Mouse (Mus musculus) 416B (cell line): ENCODE measurements around the gene Auts2.

Experiments used
- DNase-seq: peaks from one replicate; pipeline ENCODE4 v3.0.0; 2011; ENCODE audit warnings: low read depth

The Auts2 gene

DNA sequence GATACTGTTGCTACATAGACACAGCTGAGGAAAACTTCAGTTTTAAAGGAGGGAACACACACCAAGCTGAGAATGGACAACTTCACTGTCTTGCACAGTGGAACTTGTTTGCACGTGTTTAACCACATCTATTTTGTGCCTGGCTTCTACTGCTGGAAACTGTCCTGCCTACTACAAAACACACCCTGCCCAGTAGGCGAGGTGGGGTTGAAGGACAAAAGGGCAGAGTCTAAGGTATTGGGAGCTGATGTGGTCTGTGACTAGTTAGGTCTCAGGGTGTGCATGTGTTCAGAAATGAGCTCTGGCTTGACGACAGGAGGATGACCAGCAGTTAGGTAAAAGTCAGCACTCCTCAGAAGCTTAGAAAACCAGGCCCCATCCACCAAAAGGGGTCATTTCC, 636.8 kb downstream of the Auts2 start:
- no peak for DNase-seq

GRCm38 (mm10) chr5:131904478-131904877, 638.7 kb downstream of the Auts2 start:
- no peak for DNase-seq

- no peak for DNase-seq
These were observed 645.0 kb downstream of the Auts2 start for GRCm38 (mm10) chr5:131898048-131898638.

GRCm38 (mm10) chr5:131886636-131887035, 656.5 kb downstream of the Auts2 start:
- DNase-seq: no peak

GRCm38 (mm10) chr5:131876569-131876968, 666.6 kb downstream of the Auts2 start:
- no peak for DNase-seq

DNA sequence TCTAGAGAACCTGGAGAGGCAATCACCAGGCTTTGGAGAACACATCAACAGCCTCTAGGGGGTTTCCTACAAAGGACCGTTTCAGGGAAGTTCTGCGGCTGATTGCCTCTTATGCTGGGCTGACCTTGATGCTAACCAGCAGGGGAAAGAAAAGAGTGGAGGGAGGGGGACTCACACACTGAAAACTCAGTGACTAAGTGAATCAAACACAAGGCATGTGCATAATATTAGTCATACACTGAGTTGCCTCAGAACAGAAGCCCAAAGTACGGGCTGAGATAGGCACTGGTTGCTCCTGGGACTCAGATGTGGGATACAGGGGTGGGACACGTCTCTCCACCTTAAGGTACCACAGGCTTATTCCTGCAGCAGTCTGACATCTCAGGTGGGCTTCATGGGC, 667.2 kb downstream of the Auts2 start:
- no peak for DNase-seq

DNA sequence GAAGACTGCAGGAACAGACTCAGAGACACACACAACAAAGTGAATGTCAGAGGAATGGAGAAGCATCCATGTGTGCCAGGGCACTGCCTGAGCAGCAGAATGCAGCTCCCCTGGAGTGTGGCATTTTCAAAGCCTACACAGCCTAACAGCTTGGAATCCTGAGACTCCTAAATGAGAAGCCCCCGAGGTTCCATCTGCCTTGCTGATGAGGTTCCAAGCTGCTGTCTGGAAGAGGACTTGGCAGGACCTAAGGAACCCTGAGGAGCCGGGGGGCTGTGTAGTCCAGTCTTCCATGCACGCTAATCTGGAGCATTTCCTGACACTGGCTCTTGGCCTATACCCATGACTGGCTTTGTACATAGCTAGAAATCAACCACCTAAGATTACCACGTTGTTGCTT, 670.0 kb downstream of the Auts2 start:
- no peak for DNase-seq

- DNase-seq: no peak
These were observed 673.2 kb downstream of the Auts2 start for GRCm38 (mm10) chr5:131869711-131870499.

DNA sequence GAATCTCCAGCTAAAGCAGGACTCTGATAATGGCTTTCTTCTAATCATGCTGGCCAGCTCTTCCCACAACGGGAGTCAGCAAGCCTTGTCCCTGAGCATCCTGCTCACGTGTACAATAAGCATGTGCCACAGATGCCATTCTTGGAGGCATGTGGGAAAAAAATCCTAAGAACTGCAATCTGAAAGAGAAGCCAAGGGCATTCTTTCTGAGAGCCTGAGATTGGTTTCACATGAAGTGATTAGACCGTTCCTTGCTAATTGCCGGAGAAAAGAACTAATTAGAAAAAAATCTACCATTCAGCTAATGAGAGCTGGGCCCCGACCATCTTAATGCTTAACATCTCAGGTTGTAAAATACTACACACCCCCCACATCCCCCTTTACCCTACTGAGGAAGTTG, 677.9 kb downstream of the Auts2 start:
- no peak for DNase-seq

DNA sequence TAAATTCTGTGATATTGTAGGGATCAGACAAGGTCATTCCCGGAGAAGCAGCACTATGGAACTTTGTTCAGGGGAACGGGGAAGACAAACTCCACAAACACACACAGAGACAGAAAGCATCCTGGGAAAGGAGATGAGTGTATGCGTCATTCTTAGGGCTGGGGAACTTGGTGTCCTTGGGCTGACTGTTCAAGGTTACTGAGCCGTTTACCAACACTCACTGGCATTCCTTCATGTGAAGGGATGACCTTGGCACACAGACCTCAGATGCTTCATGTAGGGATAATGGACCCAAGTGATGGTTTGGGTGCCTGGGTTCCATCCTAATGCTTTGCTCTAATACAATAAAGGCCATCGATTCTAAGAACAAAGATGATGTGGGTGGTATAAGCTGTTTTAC, 685.2 kb downstream of the Auts2 start:
- DNase-seq: no peak

GRCm38 (mm10) chr5:131855358-131855757, 687.8 kb downstream of the Auts2 start:
- DNase-seq: no peak

DNA sequence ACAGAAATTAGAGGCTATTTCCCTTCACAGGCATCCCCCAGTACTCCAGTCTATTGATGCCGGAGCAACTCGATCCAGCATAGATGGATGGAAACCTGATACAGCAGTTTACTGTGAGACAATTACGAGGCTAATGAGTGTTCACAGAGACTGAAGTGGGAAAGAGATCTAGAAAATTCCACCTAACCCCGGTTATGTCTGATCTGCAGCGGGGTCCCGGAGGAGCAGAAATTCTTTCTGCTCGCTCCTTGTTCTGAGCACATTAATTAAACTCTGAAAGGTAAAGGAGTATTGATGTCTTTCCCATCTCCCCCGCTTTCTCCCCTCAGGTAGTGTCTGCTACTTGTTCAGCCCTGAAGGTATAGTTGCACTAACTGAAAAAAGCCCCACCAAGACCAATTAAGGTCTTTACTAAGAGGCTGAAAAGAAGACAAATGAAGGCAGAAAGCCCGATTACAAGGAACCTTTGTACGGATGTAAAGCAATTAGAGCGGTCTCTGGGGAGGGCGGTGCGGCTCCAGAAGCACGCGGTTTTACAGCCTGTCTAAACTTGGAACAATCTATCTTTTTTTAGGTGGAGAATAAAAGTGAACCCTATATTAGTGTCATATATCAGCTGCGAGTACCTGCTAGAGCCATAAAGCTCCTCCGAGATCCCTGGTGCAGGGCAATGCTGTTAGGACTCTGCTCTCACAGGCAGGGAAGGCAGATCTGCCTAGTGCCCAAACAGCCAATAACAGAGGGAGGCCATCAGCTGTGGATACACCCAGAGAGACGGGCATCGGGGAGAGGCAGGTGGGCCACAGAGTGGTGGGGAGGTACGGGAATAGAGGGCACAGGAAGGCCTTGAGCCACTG, 691.3 kb downstream of the Auts2 start:
- DNase-seq: no peak

DNA sequence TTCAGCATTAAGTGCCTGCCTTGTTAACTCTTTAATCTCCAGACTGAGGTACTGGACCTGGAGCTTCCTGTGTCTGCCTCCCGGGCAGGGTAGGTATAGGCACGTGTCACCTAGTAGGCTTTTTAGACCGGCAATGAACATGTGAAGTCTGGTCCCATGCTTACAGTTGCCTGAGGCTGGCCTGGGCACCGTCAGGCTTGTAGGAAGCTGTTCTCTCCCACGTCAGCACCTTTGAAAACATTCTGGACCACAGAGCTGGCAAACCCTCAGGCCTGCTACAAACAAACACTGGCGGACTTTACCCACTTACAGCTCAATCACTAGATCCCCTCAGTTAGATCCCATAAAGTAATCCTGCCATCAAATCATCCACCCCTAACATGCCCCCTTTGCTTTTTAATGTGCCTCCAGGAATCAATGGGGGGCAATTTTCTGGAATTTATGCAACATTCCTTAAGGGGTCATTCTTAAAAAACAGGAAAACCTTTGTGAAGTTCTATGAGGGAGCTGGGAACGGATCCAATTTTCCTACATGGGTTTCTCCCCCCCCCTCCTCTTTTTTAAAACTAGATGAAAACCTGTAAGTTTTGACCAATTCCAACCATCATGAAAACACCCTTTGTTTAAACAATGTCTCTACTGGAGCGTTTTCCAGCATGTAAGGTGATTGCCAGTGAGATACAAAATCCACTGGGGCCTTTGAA, 692.4 kb downstream of the Auts2 start:
- no peak for DNase-seq

DNA sequence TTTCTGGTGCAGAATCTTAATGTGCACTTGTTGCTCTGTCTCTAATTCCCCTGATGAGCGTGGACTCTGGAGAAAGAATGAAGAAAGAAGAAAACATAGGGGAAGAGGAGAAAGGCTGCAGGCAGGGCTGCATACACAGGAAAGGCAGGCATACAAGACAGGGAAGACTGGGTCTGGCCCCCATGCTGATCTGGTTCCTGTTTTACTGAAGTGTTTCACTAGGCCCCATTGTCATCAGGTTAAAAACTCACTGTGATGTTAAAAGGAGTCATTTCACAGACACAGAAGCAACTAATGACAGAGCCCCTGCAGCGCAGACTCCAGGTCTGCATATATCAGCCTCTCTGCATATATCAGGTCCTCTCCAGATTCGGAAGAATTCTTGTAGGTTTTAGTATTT, 693.5 kb downstream of the Auts2 start:
- no peak for DNase-seq

DNA sequence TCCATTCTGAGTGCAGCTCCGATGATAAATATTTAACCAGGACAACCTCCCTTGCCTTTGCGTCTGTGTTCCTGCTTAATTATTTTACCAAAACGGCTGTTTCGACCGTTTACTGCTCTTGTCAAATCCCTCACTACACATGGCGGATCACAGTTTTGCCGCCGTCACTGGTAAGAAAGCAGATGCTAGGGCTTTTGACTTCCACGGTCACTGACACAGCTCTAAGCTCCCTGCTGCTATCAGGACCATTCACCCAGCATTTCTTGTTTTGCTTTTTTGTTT, 698.7 kb downstream of the Auts2 start:
- DNase-seq: no peak

DNA sequence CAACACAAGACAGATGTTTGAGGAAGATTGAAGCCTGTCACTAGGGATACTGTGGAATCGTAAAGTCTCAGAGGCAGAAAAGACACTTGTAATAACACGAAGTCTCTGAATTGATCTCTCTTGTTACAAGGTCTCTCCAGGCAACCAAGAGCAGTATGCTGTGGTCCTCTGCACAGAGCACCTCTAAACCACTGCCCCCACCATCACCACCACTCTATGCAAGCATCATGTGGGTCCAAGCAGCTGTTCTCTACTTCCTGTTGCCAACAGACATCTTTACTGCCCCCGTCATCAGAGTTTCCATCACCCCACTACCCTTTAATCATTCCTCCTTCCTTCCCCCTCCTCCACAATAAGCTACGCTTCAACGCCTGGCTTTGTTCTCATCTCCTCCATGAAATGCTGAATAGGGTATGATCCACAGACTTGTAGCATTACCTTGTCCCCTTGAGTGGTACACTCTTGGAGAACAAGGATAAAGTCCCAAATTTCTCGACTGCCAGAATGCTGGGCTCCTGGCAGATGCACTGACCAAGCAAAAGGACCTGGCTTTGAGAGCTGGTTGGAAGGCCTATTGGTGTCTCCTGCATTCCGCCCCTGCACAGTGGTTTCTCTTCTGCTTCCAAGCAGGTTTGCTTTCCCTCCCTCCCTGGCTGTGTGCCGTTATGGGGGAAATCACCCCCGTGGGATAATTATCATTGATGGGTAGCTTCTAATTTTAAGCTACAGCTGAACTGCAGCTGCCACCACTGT, 699.2 kb downstream of the Auts2 start:
- no peak for DNase-seq

DNA sequence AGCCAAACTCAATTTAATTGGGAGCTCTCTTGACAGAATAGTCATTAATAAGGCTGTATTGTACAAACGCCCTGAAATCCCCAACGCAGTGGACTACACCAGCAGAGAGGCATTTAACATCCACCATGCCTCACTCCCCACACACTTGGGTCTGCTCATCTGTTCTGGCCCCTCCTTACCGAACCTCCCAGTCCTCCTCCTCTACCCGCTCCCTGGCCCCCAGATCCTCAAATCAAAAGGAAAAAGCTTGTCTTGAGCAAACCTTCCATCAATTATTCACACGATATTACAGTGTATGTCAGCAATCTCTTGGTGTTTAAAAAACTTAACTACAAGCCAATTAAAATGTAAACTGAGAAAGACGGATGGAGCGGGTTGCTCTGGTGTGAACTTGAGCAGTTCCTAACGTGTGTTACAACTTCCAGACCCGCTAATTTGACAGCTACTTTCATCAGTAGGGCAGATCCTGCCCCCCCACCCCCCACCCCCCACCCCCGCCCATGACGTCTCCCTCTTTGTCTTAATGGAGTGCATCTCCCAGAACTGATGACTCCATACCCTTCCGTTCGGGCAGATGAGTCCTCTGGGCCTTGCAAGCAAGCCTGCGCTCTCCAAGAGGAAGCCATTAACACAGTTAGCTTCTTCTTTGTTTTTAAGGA, 703.4 kb downstream of the Auts2 start:
- DNase-seq: no peak

GRCm38 (mm10) chr5:131839023-131839422, 704.1 kb downstream of the Auts2 start:
- DNase-seq: no peak

DNA sequence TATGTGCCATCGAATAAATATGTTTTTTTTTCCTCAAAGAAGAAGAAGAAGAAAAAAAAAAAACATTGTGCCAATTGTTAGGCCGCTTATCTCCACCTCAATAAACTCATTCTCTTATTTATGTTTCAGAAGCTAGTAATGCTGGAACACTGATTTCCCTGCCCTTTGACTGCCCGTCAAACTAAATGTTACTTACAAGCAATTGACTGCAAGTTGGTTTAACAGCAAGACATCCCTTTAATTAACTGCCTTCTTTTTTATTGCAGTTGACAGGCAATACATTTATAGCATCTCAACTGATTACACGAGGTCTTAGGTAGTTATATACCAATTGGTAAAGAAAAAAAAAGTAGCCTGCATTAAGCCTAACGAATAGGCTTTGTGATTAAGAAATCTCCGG, 705.1 kb downstream of the Auts2 start:
- DNase-seq: no peak

- DNase-seq: no peak
These were observed 707.0 kb downstream of the Auts2 start for GRCm38 (mm10) chr5:131836014-131836735.
